In genomic region chr2:60514863-60515262, GRCm38 (mm10) we compare ENCODE assay signal across 14 mouse cellular contexts. TPM values are rescaled to one million over a fixed set of nuclear protein-coding genes. Genes with fewer than 3 reads are reported as not detected.
DNase-seq lines count a peak whose midpoint lies in the region; ATAC-seq and TF ChIP-seq lines count a peak whose summit lies in the region.
"Had no signal": no experiment of that assay in that cellular context is flagged by ENCODE, and none has a peak within 500 bp of the region (broad histone marks: within the 10 kb centered on the region; RNA-seq: fewer than 3 reads in every experiment).

No protein-coding gene starts in this region.

- 71% methylated on average over 4 of the region's 4 CpGs for WGBS in forebrain, postnatal 0 days
- WGBS in forebrain, embryonic 10.5 days, result 74% methylated on average over 4 of the region's 4 CpGs
- WGBS in liver, postnatal 0 days (ENCODE audit: insufficient replicate concordance), result 68% methylated on average over 4 of the region's 4 CpGs
- 71% methylated on average over 4 of the region's 4 CpGs for WGBS in heart, embryonic 11.5 days (ENCODE audit: insufficient replicate concordance)

- no peak overlapping the region for H3K4me2 ChIP-seq in forebrain, postnatal 0 days (ENCODE audit: low read depth)
- no peak overlapping the region for H3K4me2 ChIP-seq in liver, postnatal 0 days (ENCODE audit: low read depth, low read length)
- no peak overlapping the region for H3K4me2 ChIP-seq in heart, embryonic 11.5 days
- H3K4me2 ChIP-seq: hindbrain, embryonic 14.5 days; liver, embryonic 13.5 days had no signal

- TF ChIP-seq EP300 in liver, postnatal 0 days (IDR thresholded peaks at IDR 0.05; ENCODE audit: low read depth), result no peak

- H3K4me3 ChIP-seq in forebrain, postnatal 0 days (ENCODE audit: low read depth, low read length), result no peak overlapping the region
- H3K4me3 ChIP-seq in forebrain, embryonic 10.5 days, result no peak overlapping the region
- no peak overlapping the region for H3K4me3 ChIP-seq in liver, postnatal 0 days (ENCODE audit: low read depth, low read length)
- H3K4me3 ChIP-seq in G1E (ENCODE audit: low read depth, low read length), result no peak overlapping the region
- no peak overlapping the region for H3K4me3 ChIP-seq in heart, embryonic 11.5 days (ENCODE audit: low read depth, low read length)
- H3K4me3 ChIP-seq: heart, embryonic 12.5 days; liver, embryonic 13.5 days had no signal

- H3K9me3 ChIP-seq in forebrain, postnatal 0 days (ENCODE audit: low read length), result no peaks in the 10 kb centered on the region
- H3K9me3 ChIP-seq in forebrain, embryonic 10.5 days, result no peaks in the 10 kb centered on the region
- no peaks in the 10 kb centered on the region for H3K9me3 ChIP-seq in liver, postnatal 0 days (ENCODE audit: low read length)
- H3K9me3 ChIP-seq in G1E (replicated peaks), result no peaks in the 10 kb centered on the region
- H3K9me3 ChIP-seq in heart, embryonic 11.5 days (replicated peaks; ENCODE audit: control insufficient read depth, low read length), result no peaks in the 10 kb centered on the region
- H3K9me3 ChIP-seq: heart, embryonic 12.5 days; liver, embryonic 13.5 days had no signal

- H3K9ac ChIP-seq in forebrain, postnatal 0 days, result no peak overlapping the region
- no peak overlapping the region for H3K9ac ChIP-seq in liver, postnatal 0 days (replicated peaks)
- no peak overlapping the region for H3K9ac ChIP-seq in heart, embryonic 11.5 days (ENCODE audit: low read depth, low read length)
- H3K9ac ChIP-seq: heart, embryonic 12.5 days; hindbrain, embryonic 14.5 days; liver, embryonic 13.5 days had no signal

- H3K27me3 ChIP-seq in forebrain, postnatal 0 days (ENCODE audit: insufficient read depth, low read length), result no peaks in the 10 kb centered on the region
- no peaks in the 10 kb centered on the region for H3K27me3 ChIP-seq in forebrain, embryonic 10.5 days (ENCODE audit: poor library complexity, severe bottlenecking)
- H3K27me3 ChIP-seq in liver, postnatal 0 days (ENCODE audit: insufficient read depth, low read length), result no peaks in the 10 kb centered on the region
- H3K27me3 ChIP-seq in G1E (ENCODE audit: insufficient read depth, low read length), result peaks cover 6% of the 10 kb centered on the region; the same call in 1 of the 2 replicates
- no peaks in the 10 kb centered on the region for H3K27me3 ChIP-seq in heart, embryonic 11.5 days (ENCODE audit: control insufficient read depth, insufficient read depth, low read length)
- H3K27me3 ChIP-seq: heart, embryonic 12.5 days; liver, embryonic 13.5 days had no signal

- H3K36me3 ChIP-seq in forebrain, postnatal 0 days (ENCODE audit: insufficient read depth), result no peaks in the 10 kb centered on the region
- no peaks in the 10 kb centered on the region for H3K36me3 ChIP-seq in forebrain, embryonic 10.5 days (replicated peaks)
- no peaks in the 10 kb centered on the region for H3K36me3 ChIP-seq in liver, postnatal 0 days (replicated peaks; ENCODE audit: insufficient read depth, low read length)
- no peaks in the 10 kb centered on the region for H3K36me3 ChIP-seq in G1E (replicated peaks)
- no peaks in the 10 kb centered on the region for H3K36me3 ChIP-seq in heart, embryonic 11.5 days (ENCODE audit: control insufficient read depth, insufficient read depth, low read length)
- H3K36me3 ChIP-seq: heart, embryonic 12.5 days; liver, embryonic 13.5 days had no signal

- no peak for ATAC-seq in forebrain, postnatal 0 days
- no peak for ATAC-seq in liver, postnatal 0 days
- ATAC-seq in G1E (ENCODE audit: extremely low read depth, insufficient number of reproducible peaks, low FRiP score, poor library complexity, severe bottlenecking), result no peak
- no peak for ATAC-seq in heart, embryonic 11.5 days (replicated peaks; ENCODE audit: insufficient number of reproducible peaks, low FRiP score, low TSS enrichment)

- TF ChIP-seq CTCF in forebrain, postnatal 0 days (IDR thresholded peaks at IDR 0.05; ENCODE audit: low read depth), result 0 out of 2 replicates have a peak, but pooled peaks have one; percentile 22
- peak; percentile 51 for TF ChIP-seq CTCF in liver, postnatal 0 days (IDR thresholded peaks at IDR 0.05; ENCODE audit: low read depth)
- peak; percentile 32; the same call in 1 of the 2 replicates for TF ChIP-seq CTCF in G1E (IDR thresholded peaks at IDR 0.05; ENCODE audit: low read depth, low read length)

- no peak overlapping the region for H3K27ac ChIP-seq in forebrain, postnatal 0 days (ENCODE audit: low read depth, low read length)
- no peak overlapping the region for H3K27ac ChIP-seq in forebrain, embryonic 10.5 days
- no peak overlapping the region for H3K27ac ChIP-seq in liver, postnatal 0 days (ENCODE audit: low read depth)
- H3K27ac ChIP-seq in heart, embryonic 11.5 days (ENCODE audit: low read depth, low read length), result no peak overlapping the region
- H3K27ac ChIP-seq: hindbrain, embryonic 14.5 days; liver, embryonic 13.5 days had no signal

- DNase-seq in forebrain, postnatal 0 days, result no peak
- DNase-seq in forebrain, embryonic 10.5 days (ENCODE audit: extremely low spot score, low spot score), result no peak
- DNase-seq in liver, postnatal 0 days, result no peak
- DNase-seq in liver (no peak), G1E (ENCODE audit: low spot score) (no peak)
- peak; percentile 47 for DNase-seq in testis, postnatal 10 days (ENCODE audit: low spot score)
- no peak for DNase-seq in layer of hippocampus, adult 9-10 months (ENCODE audit: low spot score)
- DNase-seq: adrenal gland, postnatal 14 days; cerebellum, adult 18-20 months; liver, embryonic 13.5 days had no signal

- no peaks in the 10 kb centered on the region for H3K4me1 ChIP-seq in forebrain, postnatal 0 days (ENCODE audit: insufficient read depth)
- H3K4me1 ChIP-seq in forebrain, embryonic 10.5 days, result peaks cover 4% of the 10 kb centered on the region; the same call in 1 of the 2 replicates
- no peaks in the 10 kb centered on the region for H3K4me1 ChIP-seq in liver, postnatal 0 days (ENCODE audit: insufficient read depth)
- H3K4me1 ChIP-seq in G1E (ENCODE audit: insufficient read depth, low read depth, low read length), result no peaks in the 10 kb centered on the region
- no peaks in the 10 kb centered on the region for H3K4me1 ChIP-seq in heart, embryonic 11.5 days (ENCODE audit: control insufficient read depth, insufficient read depth, low read length)
- H3K4me1 ChIP-seq: liver, embryonic 13.5 days had no signal

RNA-seq across cellular contexts. Expression of gene Pla2r1, which starts 38.2 kb away (rescaled TPM):
- total RNA-seq in forebrain, postnatal 0 days (2014; rRNA removed), result 0.54 and 0.81 TPM in 2 replicates
- polyA plus RNA-seq in forebrain, postnatal 0 days (2015; fragmentation: Nextera tagmentation; extraction: Ambion mirVana), result 0.15 and 0.21 TPM in 2 replicates
- 1.0 and 1.3 TPM in 2 replicates for polyA plus RNA-seq in forebrain, embryonic 10.5 days (2016; fragmentation: Nextera tagmentation; extraction: Ambion mirVana)
- polyA plus RNA-seq in liver, postnatal 0 days (2015; fragmentation: Nextera tagmentation; extraction: Ambion mirVana), result 0.30 and 0.35 TPM in 2 replicates
- total RNA-seq in G1E (2014; fragmentation: Nextera tagmentation) (not detected in 2 replicates), G1E (2017) (0.52 and 0.66 TPM in 2 replicates)
- 0.02 TPM in 1 of 2 replicates, not detected in the other for polyA plus RNA-seq in G1E (2012)
- 3.2 and 3.3 TPM in 2 replicates for polyA plus RNA-seq in heart, embryonic 11.5 days (2014; fragmentation: Nextera tagmentation; extraction: Ambion mirVana)
- total RNA-seq: megakaryocyte-erythroid progenitor cell, adult 5-6 weeks had no signal
